Mouse (Mus musculus): ENCODE measurements at regions not wholly inside any gene's neighbourhood (a gene's known extent, or its start where the extent isn't known, plus 50 kb on each side); places are given as distances from the start of the nearest gene placed in this dataset.

DNA sequence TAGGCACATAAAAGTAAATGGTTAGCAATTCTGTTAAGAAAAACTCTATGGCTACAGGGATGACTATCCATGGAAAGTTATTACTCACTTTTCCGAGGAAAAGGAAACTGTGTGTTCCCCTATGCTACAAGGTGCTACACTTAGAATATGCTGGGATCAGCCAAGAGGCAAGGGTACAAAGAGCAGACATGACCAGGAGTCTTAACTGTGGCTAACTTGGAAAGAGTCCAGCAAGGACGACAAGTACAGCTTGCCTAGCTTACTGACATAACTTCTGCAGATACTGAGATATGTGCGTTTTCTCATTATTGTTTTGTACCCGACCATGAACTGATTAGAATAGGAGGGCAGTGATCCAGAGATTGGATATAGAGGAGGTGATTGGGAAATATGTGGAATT lies 296.4 kb downstream of the Gm16223 start:
- TF ChIP-seq CTCF (conservative IDR thresholded peaks at IDR 0.05; ENCODE audit: insufficient read depth, insufficient read length, low read depth, low read length) (no peak), POLR2A (IDR thresholded peaks at IDR 0.05; ENCODE audit: low read depth, low read length) (no peak)

Data from kidney, adult 2 months (tissue).